Mouse (Mus musculus) MEL (cell line): Measurements from ENCODE around the gene Hnrnpul1. TPM values are rescaled to one million over a fixed set of nuclear protein-coding genes. Genes with fewer than 3 reads are reported as not detected.

Source experiments
- DNase-seq: peaks from one replicate; pipeline ENCODE4 v3.0.0; 2011; ENCODE audit warnings: low read depth, low spot score
- H3K27ac ChIP-seq: 2 replicates; pipeline ENCODE4 v1.5.1; 2012; ENCODE audit warnings: low read depth, mild to moderate bottlenecking, control low read depth, low read length, moderate library complexity; ENCODE audit not compliant: control insufficient read depth
- H3K27me3 ChIP-seq, 2 experiments: fragments of 150-350 bp in 1 of 2; sonication (generic) in 1 of 2; 2 replicates each; pipeline ENCODE4 v1.6.1; 2012; ENCODE audit warnings: low read length in 2 of 2, mild to moderate bottlenecking in 2 of 2, improper control_type of control experiment in 1 of 2, moderate library complexity in 1 of 2; ENCODE audit not compliant: insufficient read depth in 2 of 2, control insufficient read depth in 1 of 2
- H3K36me3 ChIP-seq, 2 experiments: 2 replicates each; pipeline ENCODE4 v1.6.1; 2012 to 2014; ENCODE audit warnings: low read length in 2 of 2, improper control_type of control experiment in 1 of 2, inconsistent platforms in 1 of 2, mild to moderate bottlenecking in 1 of 2; ENCODE audit not compliant: insufficient read depth in 2 of 2, control insufficient read depth in 1 of 2
- H3K4me1 ChIP-seq, 2 experiments: fragments of 150-350 bp in 1 of 2; sonication (generic) in 1 of 2; 2 replicates each; pipeline ENCODE4 v1.6.1; 2012; ENCODE audit warnings: low read length in 2 of 2, improper control_type of control experiment in 1 of 2, mild to moderate bottlenecking in 1 of 2; ENCODE audit not compliant: insufficient read depth in 2 of 2, control insufficient read depth in 1 of 2
- H3K4me3 ChIP-seq, 2 experiments: fragments of 150-350 bp in 1 of 2; sonication (generic) in 1 of 2; 2 replicates each; pipeline ENCODE4 v1.5.1; 2012; ENCODE audit warnings: low read depth in 2 of 2, low read length in 2 of 2, mild to moderate bottlenecking in 2 of 2, moderate library complexity in 2 of 2, control low read depth in 1 of 2, improper control_type of control experiment in 1 of 2; ENCODE audit not compliant: control insufficient read depth in 1 of 2, insufficient read depth in 1 of 2
- H3K79me2 ChIP-seq: 2 replicates; pipeline ENCODE4 v1.6.1; 2012; ENCODE audit warnings: mild to moderate bottlenecking, low read length, moderate library complexity; ENCODE audit not compliant: control insufficient read depth, poor library complexity, insufficient read depth
- H3K9ac ChIP-seq: 2 replicates; pipeline ENCODE4 v1.6.1; 2012; ENCODE audit warnings: low read depth, mild to moderate bottlenecking, control low read depth, low read length, moderate library complexity; ENCODE audit not compliant: control insufficient read depth, poor library complexity, severe bottlenecking
- H3K9me3 ChIP-seq: fragments of 150-350 bp; sonication (generic); replicated peaks from 2 replicates; pipeline ENCODE4 v1.6.1; 2012; ENCODE audit warnings: mild to moderate bottlenecking, low read length, improper control_type of control experiment, moderate library complexity; ENCODE audit not compliant: insufficient read depth
- CHD2 ChIP-seq: IDR thresholded peaks from 2 replicates; pipeline ENCODE4 v1.6.1; 2011; ENCODE audit warnings: low read length, improper control_type of control experiment
- CTCF ChIP-seq, 3 experiments: IDR thresholded peaks in 2 of 3; conservative IDR thresholded peaks in 1 of 3; 2 replicates each; pipeline ENCODE4 v1.5.1; 2011 to 2012; ENCODE audit warnings: low read length in 3 of 3, low read depth in 2 of 3, mild to moderate bottlenecking in 2 of 3, improper control_type of control experiment in 1 of 3, inconsistent platforms in 1 of 3, mixed read lengths in 1 of 3, moderate library complexity in 1 of 3; ENCODE audit not compliant: control insufficient read depth in 1 of 3, insufficient read depth in 1 of 3, poor library complexity in 1 of 3, severe bottlenecking in 1 of 3
- E2F4 ChIP-seq: IDR thresholded peaks from 2 replicates; pipeline ENCODE4 v1.6.1; 2011; ENCODE audit warnings: low read depth, low read length, improper control_type of control experiment, borderline replicate concordance
- ELF1 ChIP-seq: IDR thresholded peaks from 2 replicates; pipeline ENCODE4 v1.6.1; 2014; ENCODE audit warnings: low read depth, mild to moderate bottlenecking, inconsistent platforms, low read length, improper control_type of control experiment, moderate library complexity
- EP300 ChIP-seq, 2 experiments: IDR thresholded peaks; 2 replicates each; pipeline ENCODE4 v1.6.1; 2011; ENCODE audit warnings: improper control_type of control experiment in 2 of 2, low read length in 2 of 2, low read depth in 1 of 2, mild to moderate bottlenecking in 1 of 2
- ETS1 ChIP-seq: IDR thresholded peaks from 2 replicates; pipeline ENCODE4 v1.6.1; 2012; ENCODE audit warnings: low read depth, mild to moderate bottlenecking, inconsistent platforms, low read length, improper control_type of control experiment, moderate library complexity
- GABPA ChIP-seq: IDR thresholded peaks from 2 replicates; pipeline ENCODE4 v1.6.1; 2012; ENCODE audit warnings: low read depth, mild to moderate bottlenecking, inconsistent platforms, low read length, improper control_type of control experiment, moderate library complexity
- HCFC1 ChIP-seq: IDR thresholded peaks from 2 replicates; pipeline ENCODE4 v1.6.1; 2012; ENCODE audit warnings: low read depth, mild to moderate bottlenecking, inconsistent platforms, low read length, improper control_type of control experiment, moderate library complexity
- JUND ChIP-seq: IDR thresholded peaks from 2 replicates; pipeline ENCODE4 v1.6.1; 2011; ENCODE audit warnings: low read depth, mild to moderate bottlenecking, improper control_type of control experiment, low read length
- MAFK ChIP-seq: IDR thresholded peaks from 2 replicates; pipeline ENCODE4 v1.6.1; 2011; ENCODE audit warnings: low read depth, mild to moderate bottlenecking, low read length, improper control_type of control experiment, borderline replicate concordance
- MEF2A ChIP-seq: IDR thresholded peaks from 2 replicates; pipeline ENCODE4 v1.6.1; 2014; ENCODE audit warnings: low read depth, mild to moderate bottlenecking, inconsistent platforms, low read length, improper control_type of control experiment; ENCODE audit not compliant: poor library complexity, insufficient replicate concordance, severe bottlenecking; ENCODE audit errors: extremely low read depth
- MYC ChIP-seq: IDR thresholded peaks from 2 replicates; pipeline ENCODE4 v1.6.1; 2011; ENCODE audit warnings: low read depth, mild to moderate bottlenecking, low read length, improper control_type of control experiment, moderate library complexity
- NRF1 ChIP-seq: IDR thresholded peaks from 2 replicates; pipeline ENCODE4 v1.6.1; 2014; ENCODE audit warnings: low read depth, mild to moderate bottlenecking, inconsistent platforms, low read length, improper control_type of control experiment, moderate library complexity; ENCODE audit not compliant: poor library complexity, insufficient read depth, severe bottlenecking
- RAD21 ChIP-seq: IDR thresholded peaks from 2 replicates; pipeline ENCODE4 v1.6.1; 2011; ENCODE audit warnings: mild to moderate bottlenecking, low read depth, low read length, improper control_type of control experiment
- SIN3A ChIP-seq: IDR thresholded peaks from 2 replicates; pipeline ENCODE4 v1.6.1; 2012; ENCODE audit warnings: low read length, improper control_type of control experiment, inconsistent platforms
- USF1 ChIP-seq: IDR thresholded peaks from 2 replicates; pipeline ENCODE4 v1.6.1; 2014; ENCODE audit warnings: low read depth, mild to moderate bottlenecking, inconsistent platforms, low read length, improper control_type of control experiment, moderate library complexity
- USF2 ChIP-seq, 2 experiments: IDR thresholded peaks; 2 replicates each; pipeline ENCODE4 v1.6.1; 2011 to 2012; ENCODE audit warnings: improper control_type of control experiment in 2 of 2, low read length in 2 of 2, borderline replicate concordance in 1 of 2, inconsistent platforms in 1 of 2, low read depth in 1 of 2, mild to moderate bottlenecking in 1 of 2; ENCODE audit not compliant: insufficient read depth in 1 of 2
- ZMIZ1 ChIP-seq: IDR thresholded peaks from 2 replicates; pipeline ENCODE4 v1.6.1; 2012; ENCODE audit warnings: low read depth, mild to moderate bottlenecking, inconsistent platforms, low read length, improper control_type of control experiment, moderate library complexity
- polyA plus RNA-seq, 2 experiments: library from polyadenylated mRNA; stranded (reverse) in 1 of 2; unstranded in 1 of 2; fragments of >175 nt in 1 of 2; fragments of >200 nt in 1 of 2; gene quantifications; 2 replicates each; pipeline versions ENCODE4 v1.2.1 to v1.2.4; 2012; ENCODE audit warnings: low replicate concordance in 2 of 2, low read depth in 1 of 2; ENCODE audit not compliant: insufficient read length in 2 of 2, insufficient read depth in 1 of 2, missing spikeins in 1 of 2
- total RNA-seq: library from RNA; depleted of rRNA; stranded (reverse); fragments of 300-350 nt; gene quantifications from 2 replicates; pipeline ENCODE4 v1.2.3, GENCODE M21; 2012

Gene Hnrnpul1
- total and polyA plus RNA-seq, 3 experiments, result 56.1 to 215 (median 181) TPM

- Histone ChIP-seq H3K9me3 (no peaks in the 10 kb centered on the region), H3K9ac (no peak overlapping the region), H3K27ac (no peak overlapping the region), H3K36me3 (no peaks in the 10 kb centered on the region), H3K4me3 (no peak overlapping the region)
- no peak for DNase-seq
- TF ChIP-seq CHD2 (no peak), HCFC1 (no peak), USF1 (no peak), CTCF (IDR thresholded peaks at IDR 0.05 in 2 of 3, conservative IDR thresholded peaks at IDR 0.05 in 1 of 3; ENCODE audit: control insufficient read depth in 1 of 3, insufficient read depth in 1 of 3, low read depth in 2 of 3, low read length in 3 of 3, poor library complexity in 1 of 3, severe bottlenecking in 1 of 3) (no peak), ELF1 (no peak)
- TF ChIP-seq, all 39 proteins: peak for 0
- Histone ChIP-seq H3K4me1 (no peaks in the 10 kb centered on the region), H3K27me3 (no peaks in the 10 kb centered on the region; a peak in 1 of 4 replicates), H3K79me2 (no peaks in the 10 kb centered on the region)
Measured at GRCm38 (mm10) chr7:25766108-25766507, 11.6 kb upstream of the Hnrnpul1 start.

GRCm38 (mm10) chr7:25764221-25764620 lies 9.7 kb upstream of the Hnrnpul1 start:
- H3K4me1 ChIP-seq, result no peaks in the 10 kb centered on the region

GRCm38 (mm10) chr7:25763678-25764077 lies 9.1 kb upstream of the Hnrnpul1 start:
- no peak for TF ChIP-seq GABPA
- no peak for TF ChIP-seq MEF2A
- no peak for TF ChIP-seq USF2 (IDR thresholded peaks at IDR 0.05; ENCODE audit: borderline replicate concordance in 1 of 2, insufficient read depth in 1 of 2, low read depth in 1 of 2, low read length in 2 of 2)
- no peak for TF ChIP-seq CTCF (IDR thresholded peaks at IDR 0.05 in 2 of 3, conservative IDR thresholded peaks at IDR 0.05 in 1 of 3; ENCODE audit: control insufficient read depth in 1 of 3, insufficient read depth in 1 of 3, low read depth in 2 of 3, low read length in 3 of 3, poor library complexity in 1 of 3, severe bottlenecking in 1 of 3)
- no peak for TF ChIP-seq RAD21
- no peak for TF ChIP-seq MYC
- TF ChIP-seq E2F4, result no peak
- no peak for TF ChIP-seq JUND
- TF ChIP-seq SIN3A, result no peak
- Histone ChIP-seq H3K9ac (no peak overlapping the region), H3K36me3 (no peaks in the 10 kb centered on the region), H3K4me3 (no peak overlapping the region), H3K79me2 (no peaks in the 10 kb centered on the region), H3K4me1 (no peaks in the 10 kb centered on the region), H3K9me3 (no peaks in the 10 kb centered on the region), H3K27me3 (peaks cover 0 to 2% of the 10 kb centered on the region in 2 experiments; a peak in 2 of 4 replicates), H3K27ac (no peak overlapping the region)
- no peak for DNase-seq

More at GRCm38 (mm10) chr7:25764221-25764620, 9.7 kb upstream of the Hnrnpul1 start:
- TF ChIP-seq EP300 (IDR thresholded peaks at IDR 0.05; ENCODE audit: low read depth in 1 of 2, low read length in 2 of 2) (no peak), MAFK (no peak), ZMIZ1 (no peak), MEF2A (no peak), ETS1 (no peak), NRF1 (no peak)
- TF ChIP-seq, all 39 proteins: peak for 0
- Histone ChIP-seq H3K79me2 (no peaks in the 10 kb centered on the region), H3K36me3 (no peaks in the 10 kb centered on the region), H3K9ac (no peak overlapping the region), H3K4me3 (no peak overlapping the region), H3K9me3 (no peaks in the 10 kb centered on the region), H3K27ac (no peak overlapping the region), H3K27me3 (peaks cover 0 to 2% of the 10 kb centered on the region in 2 experiments; a peak in 2 of 4 replicates)
- no peak for DNase-seq
